Mouse (Mus musculus): Measurements from ENCODE around the gene Glt8d1. TPM values are rescaled to one million over a fixed set of nuclear protein-coding genes. Genes with fewer than 3 reads are reported as not detected.
A peak's percentile ranks its signal among the peaks of the same experiment; 100 is the strongest.

Glt8d1 gene
- polyA plus RNA-seq, 1 experiment from 2014 or later, result 47.8 TPM

- Histone ChIP-seq H3K4me1 (ENCODE audit: control insufficient read depth, insufficient read depth, low read length) (peaks cover 3% of the 10 kb centered on the region; the same call in 1 of the 2 replicates), H3K9me3 (ENCODE audit: control insufficient read depth, low read length) (no peaks in the 10 kb centered on the region), H3K4me2 (ENCODE audit: low read depth, severe bottlenecking) (peak overlapping the region; percentile 86), H3K36me3 (ENCODE audit: control insufficient read depth, insufficient read depth, low read length) (0 out of 2 replicates have a peak, but pooled peaks cover 5% of the 10 kb centered on the region), H3K27ac (replicated peaks; ENCODE audit: low read depth, low read length) (peak overlapping the region; percentile 89; the same call in 1 of the 2 replicates), H3K27me3 (ENCODE audit: control insufficient read depth, insufficient read depth, low read length) (no peaks in the 10 kb centered on the region), H3K4me3 (ENCODE audit: low read depth, low read length) (peak overlapping the region; percentile 91), H3K9ac (ENCODE audit: low read length) (peak overlapping the region; percentile 87)
- no peak for ATAC-seq (ENCODE audit: insufficient number of reproducible peaks, low FRiP score, low TSS enrichment, low read depth)
- WGBS, result under 1% methylated on average over 21 of the region's 21 CpGs
- DNase-seq (ENCODE audit: low spot score), result no peak
Measured at GRCm38 (mm10) chr14:31000816-31001306, 339 bp upstream of the Glt8d1 start.

DNA sequence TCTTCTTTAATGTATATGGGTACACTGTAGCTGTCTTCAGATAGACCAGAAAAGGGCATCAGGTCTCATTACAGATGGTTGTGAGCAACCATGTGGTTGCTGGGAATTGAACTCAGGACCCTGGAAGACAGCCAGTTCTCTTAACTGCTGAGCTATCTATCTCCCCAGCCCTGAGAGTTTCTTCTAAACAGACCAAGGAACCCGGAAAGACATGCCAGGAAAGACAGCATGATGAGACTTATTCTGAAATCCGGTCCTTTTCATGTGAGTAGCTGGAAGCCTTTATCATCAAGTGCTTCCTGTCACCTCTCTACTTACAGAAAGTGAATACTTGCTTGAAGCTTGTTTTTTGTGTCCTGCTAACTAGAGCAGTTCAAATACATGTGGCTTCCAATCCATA, 3.3 kb downstream of the Glt8d1 start:
- Histone ChIP-seq H3K27ac (replicated peaks; ENCODE audit: low read depth, low read length) (no peak overlapping the region), H3K36me3 (ENCODE audit: control insufficient read depth, insufficient read depth, low read length) (peaks cover 6% of the 10 kb centered on the region; the same call in 1 of the 2 replicates), H3K4me3 (ENCODE audit: low read depth, low read length) (no peak overlapping the region), H3K9me3 (ENCODE audit: control insufficient read depth, low read length) (no peaks in the 10 kb centered on the region), H3K27me3 (ENCODE audit: control insufficient read depth, insufficient read depth, low read length) (no peaks in the 10 kb centered on the region), H3K9ac (ENCODE audit: low read length) (no peak overlapping the region), H3K4me2 (ENCODE audit: low read depth, severe bottlenecking) (no peak overlapping the region), H3K4me1 (ENCODE audit: control insufficient read depth, insufficient read depth, low read length) (peaks cover 3% of the 10 kb centered on the region; the same call in 1 of the 2 replicates)
- no peak for ATAC-seq (ENCODE audit: insufficient number of reproducible peaks, low FRiP score, low TSS enrichment, low read depth)
- DNase-seq (ENCODE audit: low spot score), result no peak
- 83% methylated on average over 2 of the region's 2 CpGs for WGBS

- no peak overlapping the region for H3K27ac ChIP-seq (replicated peaks; ENCODE audit: low read depth, low read length)
- no peaks in the 10 kb centered on the region for H3K9me3 ChIP-seq (ENCODE audit: control insufficient read depth, low read length)
- ATAC-seq (ENCODE audit: insufficient number of reproducible peaks, low FRiP score, low TSS enrichment, low read depth) (no peak), DNase-seq (ENCODE audit: low spot score) (no peak)
- 75% methylated on average over 5 of the region's 5 CpGs for WGBS
- H3K9ac ChIP-seq (ENCODE audit: low read length), result no peak overlapping the region
- peaks cover 15% of the 10 kb centered on the region; the same call in 1 of the 2 replicates for H3K36me3 ChIP-seq (ENCODE audit: control insufficient read depth, insufficient read depth, low read length)
- H3K4me2 ChIP-seq (ENCODE audit: low read depth, severe bottlenecking), result no peak overlapping the region
- H3K4me1 ChIP-seq (ENCODE audit: control insufficient read depth, insufficient read depth, low read length), result no peaks in the 10 kb centered on the region
- H3K4me3 ChIP-seq (ENCODE audit: low read depth, low read length), result no peak overlapping the region
- H3K27me3 ChIP-seq (ENCODE audit: control insufficient read depth, insufficient read depth, low read length), result no peaks in the 10 kb centered on the region
Measured at GRCm38 (mm10) chr14:31006779-31007178, 5.6 kb downstream of the Glt8d1 start.

- ATAC-seq (ENCODE audit: insufficient number of reproducible peaks, low FRiP score, low TSS enrichment, low read depth) (no peak), DNase-seq (ENCODE audit: low spot score) (no peak)
- WGBS, result 91% methylated on average over 3 of the region's 3 CpGs
- no peak overlapping the region for H3K4me3 ChIP-seq (ENCODE audit: low read depth, low read length)
- H3K4me1 ChIP-seq (ENCODE audit: control insufficient read depth, insufficient read depth, low read length), result no peaks in the 10 kb centered on the region
- no peak overlapping the region for H3K4me2 ChIP-seq (ENCODE audit: low read depth, severe bottlenecking)
- no peaks in the 10 kb centered on the region for H3K27me3 ChIP-seq (ENCODE audit: control insufficient read depth, insufficient read depth, low read length)
- H3K27ac ChIP-seq (replicated peaks; ENCODE audit: low read depth, low read length), result no peak overlapping the region
- peaks cover 38% of the 10 kb centered on the region for H3K36me3 ChIP-seq (ENCODE audit: control insufficient read depth, insufficient read depth, low read length)
- H3K9ac ChIP-seq (ENCODE audit: low read length), result no peak overlapping the region
- H3K9me3 ChIP-seq (ENCODE audit: control insufficient read depth, low read length), result no peaks in the 10 kb centered on the region
Measured at GRCm38 (mm10) chr14:31011588-31011987, 10.4 kb downstream of the Glt8d1 start.

GRCm38 (mm10) chr14:31013928-31014327, 12.7 kb downstream of the Glt8d1 start:
- Histone ChIP-seq H3K9me3 (ENCODE audit: control insufficient read depth, low read length) (no peaks in the 10 kb centered on the region), H3K9ac (ENCODE audit: low read length) (no peak overlapping the region), H3K4me3 (ENCODE audit: low read depth, low read length) (no peak overlapping the region), H3K36me3 (ENCODE audit: control insufficient read depth, insufficient read depth, low read length) (peaks cover 35% of the 10 kb centered on the region), H3K4me1 (ENCODE audit: control insufficient read depth, insufficient read depth, low read length) (peaks cover 7% of the 10 kb centered on the region; the same call in 1 of the 2 replicates), H3K27ac (replicated peaks; ENCODE audit: low read depth, low read length) (no peak overlapping the region), H3K27me3 (ENCODE audit: control insufficient read depth, insufficient read depth, low read length) (no peaks in the 10 kb centered on the region), H3K4me2 (ENCODE audit: low read depth, severe bottlenecking) (no peak overlapping the region)
- 98% methylated on average over 2 of the region's 2 CpGs for WGBS
- DNase-seq (ENCODE audit: low spot score), result no peak
- no peak for ATAC-seq (ENCODE audit: insufficient number of reproducible peaks, low FRiP score, low TSS enrichment, low read depth)

DNA sequence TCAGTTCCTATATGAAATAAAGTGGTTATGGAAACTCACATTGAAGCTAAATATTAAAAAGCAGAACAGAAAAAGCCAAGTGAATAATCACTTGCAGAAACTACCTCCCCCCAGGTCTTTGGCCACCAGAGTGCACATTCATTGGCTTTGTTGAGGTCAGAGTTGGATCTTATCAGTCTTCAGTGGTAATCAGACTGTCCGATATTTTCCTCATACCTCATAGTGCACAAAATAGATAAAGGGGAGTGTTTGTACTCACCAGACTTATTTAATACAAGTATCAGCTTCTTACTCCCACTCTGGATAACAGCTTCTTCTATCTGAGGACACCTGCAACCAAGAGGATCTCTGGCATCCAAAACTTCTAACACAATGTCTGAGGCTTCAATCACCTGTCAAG, 14.9 kb downstream of the Glt8d1 start:
- ATAC-seq (ENCODE audit: insufficient number of reproducible peaks, low FRiP score, low TSS enrichment, low read depth), result no peak
- Histone ChIP-seq H3K4me1 (ENCODE audit: control insufficient read depth, insufficient read depth, low read length) (peaks cover 9% of the 10 kb centered on the region), H3K36me3 (ENCODE audit: control insufficient read depth, insufficient read depth, low read length) (peaks cover 32% of the 10 kb centered on the region), H3K27ac (replicated peaks; ENCODE audit: low read depth, low read length) (no peak overlapping the region), H3K4me3 (ENCODE audit: low read depth, low read length) (no peak overlapping the region), H3K9ac (ENCODE audit: low read length) (no peak overlapping the region), H3K4me2 (ENCODE audit: low read depth, severe bottlenecking) (no peak overlapping the region), H3K27me3 (ENCODE audit: control insufficient read depth, insufficient read depth, low read length) (no peaks in the 10 kb centered on the region), H3K9me3 (ENCODE audit: control insufficient read depth, low read length) (no peaks in the 10 kb centered on the region)
- WGBS, result 93% methylated on average over 1 of the region's 1 CpGs
- no peak for DNase-seq (ENCODE audit: low spot score)

DNA sequence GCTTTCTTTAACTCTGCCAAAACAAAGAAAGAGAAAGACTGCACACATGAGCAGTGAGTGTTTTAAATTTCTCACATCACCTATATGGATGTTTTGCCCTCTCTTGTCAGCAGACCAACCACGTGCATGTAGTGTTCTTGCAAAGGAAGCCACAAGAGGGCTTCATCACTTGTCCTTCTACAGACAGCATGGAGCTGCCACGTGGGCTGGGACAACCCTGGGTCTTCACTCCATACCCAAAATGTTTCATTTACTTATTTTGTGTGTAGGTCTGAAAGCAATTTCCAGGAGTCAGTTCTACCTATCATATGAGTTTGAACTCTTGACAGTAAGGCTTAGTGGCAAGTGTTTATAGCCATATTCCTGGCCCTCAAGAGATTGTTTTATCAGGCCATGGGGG, 16.7 kb downstream of the Glt8d1 start:
- 1% methylated on average over 2 of the region's 2 CpGs for WGBS

GRCm38 (mm10) chr14:31018860-31019291, 17.7 kb downstream of the Glt8d1 start, which contains the start of the genes Pbrm1 and Gnl3:
Pbrm1 (plus strand) TSS chr14:31019138.
Gnl3 (minus strand) TSS chr14:31019152.
- DNase-seq (ENCODE audit: low spot score), result peak; percentile 97
- under 1% methylated on average over 51 of the region's 53 CpGs for WGBS
- peak within 1 kb of the TSS; percentile 97 for H3K9ac ChIP-seq (ENCODE audit: low read length)
- ATAC-seq (ENCODE audit: insufficient number of reproducible peaks, low FRiP score, low TSS enrichment, low read depth), result peak; percentile 90
- peak within 1 kb of the TSS; percentile 49 for H3K4me2 ChIP-seq (ENCODE audit: low read depth, severe bottlenecking)
- no peaks in the 10 kb centered on the region for H3K9me3 ChIP-seq (ENCODE audit: control insufficient read depth, low read length)
- peak within 1 kb of the TSS; percentile 64 for H3K4me3 ChIP-seq (ENCODE audit: low read depth, low read length)
- H3K36me3 ChIP-seq (ENCODE audit: control insufficient read depth, insufficient read depth, low read length), result peaks cover 19% of the 10 kb centered on the region
- peaks cover 9% of the 10 kb centered on the region for H3K4me1 ChIP-seq (ENCODE audit: control insufficient read depth, insufficient read depth, low read length)
- H3K27ac ChIP-seq (replicated peaks; ENCODE audit: low read depth, low read length), result peak within 1 kb of the TSS; percentile 97
- no peaks in the 10 kb centered on the region for H3K27me3 ChIP-seq (ENCODE audit: control insufficient read depth, insufficient read depth, low read length)

More for the DNA sequence above, 16.7 kb downstream of the Glt8d1 start:
- H3K27me3 ChIP-seq (ENCODE audit: control insufficient read depth, insufficient read depth, low read length), result no peaks in the 10 kb centered on the region
- peaks cover 22% of the 10 kb centered on the region for H3K36me3 ChIP-seq (ENCODE audit: control insufficient read depth, insufficient read depth, low read length)
- peaks cover 9% of the 10 kb centered on the region for H3K4me1 ChIP-seq (ENCODE audit: control insufficient read depth, insufficient read depth, low read length)
- ATAC-seq (ENCODE audit: insufficient number of reproducible peaks, low FRiP score, low TSS enrichment, low read depth), result no peak
- no peak overlapping the region for H3K27ac ChIP-seq (replicated peaks; ENCODE audit: low read depth, low read length)
- no peaks in the 10 kb centered on the region for H3K9me3 ChIP-seq (ENCODE audit: control insufficient read depth, low read length)
- DNase-seq (ENCODE audit: low spot score), result no peak
- H3K4me2 ChIP-seq (ENCODE audit: low read depth, severe bottlenecking), result peak overlapping the region; percentile 49
- H3K4me3 ChIP-seq (ENCODE audit: low read depth, low read length), result peak overlapping the region; percentile 64
- peak overlapping the region; percentile 97 for H3K9ac ChIP-seq (ENCODE audit: low read length)

All from limb, embryonic 11.5 days (tissue).